Mouse (Mus musculus): ENCODE results near the gene Rspo4. TPM values are rescaled to one million over a fixed set of nuclear protein-coding genes. Genes with fewer than 3 reads are reported as not detected.

Gene Rspo4
- total RNA-seq (2021), result not detected
- long read RNA-seq, result 0 reads

DNA sequence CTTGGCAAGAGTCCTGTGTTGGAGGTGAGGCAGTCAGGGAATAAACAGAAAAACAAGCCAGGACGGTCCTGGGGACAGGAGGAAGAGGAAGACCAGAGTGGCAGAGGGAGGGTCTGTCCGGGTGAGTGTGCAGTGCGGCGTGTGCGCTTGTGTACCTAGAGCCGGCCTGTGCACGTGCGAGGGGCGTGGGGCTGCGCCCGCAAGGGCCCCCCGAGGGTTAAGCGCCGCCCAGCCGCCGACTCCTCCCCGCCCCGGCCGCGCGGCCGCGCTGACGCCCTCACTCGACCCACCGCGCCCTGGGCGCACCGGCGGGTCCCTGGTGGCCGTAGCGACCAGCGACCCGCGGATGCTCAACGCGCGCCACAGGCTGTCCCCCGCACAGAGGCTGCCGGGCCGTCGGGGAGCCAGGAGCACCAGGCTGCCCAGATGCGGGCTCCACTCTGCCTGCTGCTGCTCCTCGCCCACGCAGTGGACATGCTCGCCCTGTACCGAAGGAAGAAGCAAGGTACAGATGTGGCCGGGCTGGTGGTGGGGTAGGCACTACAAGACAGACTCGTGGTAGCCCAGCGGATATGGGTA is at the start of gene Rspo4:
Rspo4 (plus strand) TSS at position 280 of the 579 bp plus-strand sequence.
- DNase-seq (ENCODE audit: low spot score in 2 of 2), result no peak

DNA sequence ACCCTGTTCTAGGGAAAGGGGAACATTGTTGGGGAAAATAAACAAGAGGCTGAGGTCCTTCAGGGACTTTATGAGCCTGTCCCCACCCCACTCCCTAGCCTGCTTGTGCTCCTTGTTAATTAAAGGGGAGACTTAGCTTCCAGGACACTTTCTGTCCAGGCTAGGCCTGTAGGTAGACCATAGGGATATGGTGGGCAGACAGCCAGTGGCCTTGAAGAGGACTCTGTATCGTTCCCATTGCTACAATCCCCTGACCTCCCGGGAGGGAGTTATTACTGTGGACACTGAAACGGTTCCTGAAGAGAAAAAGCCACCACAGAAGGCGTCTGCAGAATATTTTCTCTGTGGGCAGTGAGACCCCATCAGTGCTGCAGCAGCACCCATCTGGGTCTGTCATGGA is 27.1 kb upstream of the Rspo4 start:
- DNase-seq (ENCODE audit: low spot score in 2 of 2), result no peak

DNA sequence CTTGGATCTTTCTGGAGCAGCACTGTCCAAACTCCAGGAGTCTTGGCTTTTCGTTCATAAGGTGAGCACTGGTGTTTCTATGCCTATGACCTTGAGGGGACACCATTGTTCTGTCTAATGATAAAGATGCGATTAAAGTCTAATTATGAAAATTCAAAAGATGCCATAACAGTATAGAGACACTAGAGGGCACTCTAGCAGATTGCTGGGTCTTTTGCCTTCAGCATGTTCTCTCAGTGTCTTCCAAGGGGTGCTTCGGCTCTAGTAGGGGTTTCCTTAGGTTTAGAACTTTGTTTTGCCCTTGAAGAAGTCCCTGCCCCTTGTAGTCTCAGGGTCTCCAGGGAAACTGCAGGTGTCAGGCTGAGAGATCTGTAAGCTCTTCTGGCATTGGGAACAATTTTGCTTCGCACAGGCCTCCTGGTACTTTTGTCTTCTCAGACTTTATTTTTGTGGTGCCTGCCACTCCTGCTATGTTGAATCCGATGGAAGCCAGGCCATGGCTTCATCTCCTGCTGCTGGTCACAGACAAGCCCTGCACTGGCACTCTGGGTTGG is 19.6 kb downstream of the Rspo4 start:
- no peak for DNase-seq (ENCODE audit: low spot score in 2 of 2)

DNA sequence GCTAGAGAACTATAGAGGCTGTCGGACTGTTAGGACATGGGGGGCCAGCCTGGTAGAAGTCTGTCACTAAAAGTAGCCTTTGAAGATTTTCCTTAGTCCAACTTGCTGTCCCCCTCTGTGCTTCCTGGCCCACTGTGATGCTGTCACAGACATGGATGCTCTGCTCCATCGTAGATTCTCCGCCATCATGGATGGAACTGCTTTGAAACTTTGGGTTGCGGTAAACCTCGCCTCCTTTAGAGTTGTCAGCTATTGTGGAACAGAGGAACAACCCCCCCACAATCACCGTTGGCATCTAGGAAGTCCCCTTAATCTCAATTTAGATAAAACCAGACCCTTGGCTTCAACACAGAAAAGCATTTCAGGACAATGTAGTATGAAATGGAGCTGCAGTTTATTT is 22.2 kb downstream of the Rspo4 start:
- DNase-seq (ENCODE audit: low spot score in 2 of 2), result no peak

DNA sequence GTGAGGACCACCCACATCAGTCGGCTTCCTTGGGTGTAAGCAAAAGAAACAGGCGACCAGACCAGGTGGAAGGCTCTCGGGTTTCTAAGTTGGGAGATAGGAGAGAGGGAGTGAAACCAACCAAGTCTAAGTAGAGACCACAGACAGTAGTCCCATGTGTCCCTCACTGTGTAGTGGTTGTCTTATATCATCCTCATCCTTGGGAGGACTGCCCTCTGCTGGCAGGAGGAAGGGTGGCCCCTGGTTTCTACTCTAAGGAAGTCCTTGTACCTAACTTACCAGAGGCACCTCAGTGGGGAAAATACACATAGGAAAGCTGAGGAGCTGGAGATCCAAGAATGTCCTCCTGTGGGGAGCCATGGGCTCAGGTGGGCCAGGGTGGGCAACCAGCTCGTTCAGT is 23.8 kb downstream of the Rspo4 start:
- DNase-seq (ENCODE audit: low spot score in 2 of 2), result peak; percentile 35 to 78

DNA sequence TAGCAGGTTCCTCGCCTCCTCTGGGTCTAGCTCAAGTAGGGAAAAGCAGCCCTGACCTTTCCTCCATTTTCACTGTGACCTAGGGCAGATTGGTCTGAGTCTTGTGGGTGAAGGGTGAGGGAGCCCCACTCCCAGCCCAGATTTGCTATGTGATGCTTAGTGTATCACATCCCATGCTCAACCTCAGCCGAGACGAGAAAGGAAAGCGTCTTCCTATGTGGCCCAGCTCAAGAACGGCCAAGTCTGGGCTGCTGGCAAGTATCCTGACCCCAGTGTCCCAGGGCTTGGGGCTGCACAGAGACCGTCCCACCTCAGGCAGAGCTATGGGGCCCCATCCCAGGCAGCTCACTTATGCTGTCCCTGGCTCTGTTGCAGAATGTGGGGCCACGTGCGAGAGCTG is 25.5 kb downstream of the Rspo4 start:
- DNase-seq (ENCODE audit: low spot score in 2 of 2), result no peak

DNA sequence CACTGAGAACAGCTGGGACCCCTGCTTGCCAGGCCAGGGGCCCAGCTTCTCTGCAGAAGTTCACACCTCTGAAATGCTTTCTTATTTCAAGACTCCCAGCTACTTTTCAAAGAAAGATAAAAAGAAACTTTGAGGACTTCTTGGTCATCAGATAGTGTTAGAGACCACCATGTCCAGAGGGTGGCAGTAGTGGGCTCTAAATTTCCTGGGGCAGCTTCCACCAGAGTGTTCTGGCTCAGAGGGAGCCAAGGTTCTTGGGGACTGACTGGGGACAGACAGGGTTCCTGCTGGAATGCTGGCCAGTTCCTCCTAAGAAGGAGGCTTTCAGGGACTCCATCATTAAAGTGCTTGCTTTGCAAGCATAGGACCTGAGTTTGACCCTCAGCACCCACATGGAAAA is 31.8 kb downstream of the Rspo4 start:
- DNase-seq (ENCODE audit: low spot score in 2 of 2), result peak in 1 of 2 experiments; percentile 20

DNA sequence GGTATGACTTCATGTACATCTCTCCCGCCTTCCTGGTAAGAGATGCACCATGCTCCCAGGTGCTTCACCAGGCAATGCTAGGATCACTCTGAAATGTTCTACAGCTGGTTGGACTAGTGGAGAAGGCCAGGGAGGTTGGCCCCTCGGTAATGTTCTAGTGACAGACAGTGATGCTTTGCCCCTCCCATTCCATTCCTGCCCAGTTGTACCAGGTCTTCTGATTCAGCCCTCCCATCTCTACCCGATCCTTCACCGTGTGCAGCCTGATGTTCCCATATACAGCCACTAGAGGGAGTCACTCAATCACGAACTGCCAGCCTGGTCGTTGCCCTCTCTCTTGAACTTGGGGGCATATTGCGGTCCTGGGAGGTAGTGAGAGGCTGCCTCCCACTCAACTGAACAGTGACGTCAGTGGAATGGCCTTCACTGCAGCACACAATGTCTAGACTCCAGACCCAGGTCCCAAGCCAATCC is 33.3 kb downstream of the Rspo4 start:
- peak; percentile 27 to 65 for DNase-seq (ENCODE audit: low spot score in 2 of 2)

DNA sequence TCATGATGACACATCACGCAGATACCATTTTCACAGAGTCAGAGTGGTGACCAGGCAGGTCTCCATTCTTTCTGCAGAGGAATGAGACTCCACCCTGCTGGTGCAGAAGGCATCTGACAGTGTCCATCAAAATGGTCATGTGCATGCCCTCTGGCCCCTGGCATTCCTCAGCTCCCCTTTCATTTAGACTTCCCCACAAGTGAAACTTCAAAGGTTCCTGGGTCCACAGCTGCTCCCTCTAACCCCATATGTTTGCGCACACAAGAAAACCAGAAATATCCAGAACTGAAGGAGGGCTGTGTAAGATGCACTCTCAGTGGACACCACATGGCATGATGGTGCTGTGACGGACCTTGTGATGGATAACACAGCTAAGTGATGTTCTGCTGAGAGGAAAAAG is 35.9 kb downstream of the Rspo4 start:
- DNase-seq (ENCODE audit: low spot score in 2 of 2), result no peak

DNA sequence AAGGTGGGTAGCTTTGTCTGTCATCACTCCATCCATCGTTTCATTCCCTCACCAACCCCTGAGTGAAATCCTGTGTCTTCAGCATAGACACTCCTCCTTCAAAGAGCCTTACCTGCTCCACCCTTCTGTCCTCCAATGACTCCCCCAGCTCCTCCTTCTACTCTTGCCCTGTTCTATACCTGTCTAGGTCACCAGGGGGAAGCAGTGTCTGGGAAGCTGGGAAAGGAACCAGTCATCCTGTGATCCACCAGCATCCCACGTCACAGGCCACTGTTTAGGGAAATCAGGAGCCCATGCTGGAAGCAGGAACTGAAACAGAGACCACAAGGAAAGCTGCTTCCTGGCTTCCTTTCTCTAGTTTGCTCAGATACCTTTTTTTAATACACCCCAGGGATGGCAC is 37.0 kb downstream of the Rspo4 start:
- DNase-seq (ENCODE audit: low spot score in 2 of 2), result no peak

DNA sequence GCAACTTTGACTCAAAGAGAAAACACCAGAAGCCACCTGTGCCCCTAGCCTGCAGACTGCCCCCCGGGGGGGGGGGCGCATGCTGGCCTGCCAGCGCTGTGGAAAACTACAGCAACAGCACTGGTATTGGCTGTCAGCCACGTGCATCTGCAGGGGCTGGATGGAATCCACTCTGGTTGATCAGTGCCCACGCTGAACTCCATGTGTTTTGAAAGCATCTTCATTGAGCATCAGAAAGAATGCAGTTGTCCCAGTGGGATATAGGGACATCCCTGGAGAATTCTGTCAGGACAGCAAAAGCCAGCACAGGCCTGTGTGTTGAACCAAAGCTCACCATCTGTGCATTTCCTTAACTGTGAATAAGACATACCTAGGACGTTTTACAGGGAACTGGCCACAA is 48.3 kb downstream of the Rspo4 start:
- DNase-seq (ENCODE audit: low spot score in 2 of 2), result peak; percentile 24 to 50

DNA sequence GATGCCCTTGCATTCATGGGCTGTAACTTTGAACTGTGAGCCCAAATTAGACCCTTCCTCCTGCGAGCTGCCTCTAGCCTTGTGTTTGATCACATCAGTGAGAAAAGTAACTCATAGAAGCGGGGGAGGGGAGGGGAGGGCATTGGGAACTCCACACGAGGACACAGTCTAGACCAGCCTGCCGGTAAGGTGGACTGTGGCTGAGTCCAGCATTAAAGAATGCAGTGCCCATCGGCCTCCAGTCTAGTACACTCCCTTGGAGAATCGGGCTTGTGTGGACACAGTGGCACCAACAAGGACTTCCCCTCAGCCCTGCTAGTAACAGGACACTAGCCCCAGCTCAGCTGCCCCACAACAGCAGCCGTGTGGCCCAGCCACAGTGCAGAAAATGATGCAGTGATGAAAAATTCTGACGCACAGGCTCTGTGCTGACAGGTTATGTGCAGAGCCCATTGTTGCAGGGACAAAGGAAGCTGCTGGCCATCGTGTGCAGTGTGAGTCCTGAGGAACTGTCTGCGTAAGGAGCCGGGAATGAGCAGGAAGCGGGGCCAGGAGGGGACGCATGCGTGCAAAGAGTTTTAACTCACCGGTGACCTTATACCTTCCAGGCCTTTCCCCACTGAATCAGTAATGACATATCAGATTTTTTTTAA is 50.5 kb downstream of the Rspo4 start:
- DNase-seq (ENCODE audit: low spot score in 2 of 2), result no peak

DNA sequence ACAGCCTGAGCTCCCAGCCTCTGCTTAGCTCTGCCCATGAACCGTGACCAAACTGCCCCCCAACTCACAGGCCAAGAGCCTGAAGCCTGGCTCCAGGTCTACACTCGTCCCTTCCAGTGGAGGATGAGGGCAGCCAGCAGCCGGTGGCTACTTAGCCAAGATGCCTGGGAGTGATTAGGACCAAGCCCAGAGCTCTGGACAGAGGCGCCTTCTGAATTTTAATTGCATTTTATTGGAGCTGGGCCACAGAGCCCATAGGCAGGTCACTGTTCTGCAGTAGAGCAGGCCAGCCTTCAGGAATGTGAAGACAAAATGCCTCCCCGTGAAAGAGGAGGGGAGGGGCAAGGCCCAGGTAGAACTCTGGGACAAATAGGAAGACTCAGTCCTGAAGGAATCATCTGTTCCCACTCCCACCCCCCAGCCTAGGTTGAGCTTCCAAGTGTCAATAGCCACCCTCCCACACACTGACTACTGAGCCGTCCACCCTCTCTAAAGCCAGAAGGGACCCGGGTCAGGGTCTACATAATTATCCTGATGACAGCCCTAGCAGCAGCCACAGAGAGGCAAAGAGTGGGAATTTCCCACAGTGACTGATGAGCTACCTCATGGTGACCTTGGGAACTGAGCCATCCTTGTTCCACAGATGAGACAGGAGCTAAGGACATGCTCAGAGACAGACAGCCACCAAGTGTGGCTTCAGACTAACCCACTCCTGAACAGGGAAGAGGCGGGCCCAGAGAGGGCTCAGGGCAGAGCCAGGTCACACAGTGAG is 51.7 kb downstream of the Rspo4 start:
- peak in 1 of 2 experiments; percentile 42 for DNase-seq (ENCODE audit: low spot score in 2 of 2)

DNA sequence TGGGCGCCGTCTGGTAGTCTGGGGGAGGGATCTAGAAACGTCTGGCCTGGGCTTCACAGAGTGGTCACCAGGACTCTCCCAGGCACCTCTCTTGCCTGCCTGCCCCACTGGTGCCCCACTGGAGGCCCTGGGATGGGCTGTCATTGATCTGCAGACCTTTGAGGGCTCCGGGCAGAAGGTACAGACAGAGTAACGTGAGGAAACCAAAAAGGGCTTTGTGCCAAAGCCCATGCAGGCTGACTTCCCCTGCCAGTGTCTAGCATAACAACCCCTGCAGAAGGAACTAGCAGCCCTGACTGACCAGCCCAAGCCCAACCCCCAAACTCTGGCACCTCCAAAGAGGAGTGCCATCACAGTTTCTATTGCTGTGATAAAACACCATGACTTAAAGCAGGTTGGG is 53.2 kb downstream of the Rspo4 start:
- no peak for DNase-seq (ENCODE audit: low spot score in 2 of 2)

DNA sequence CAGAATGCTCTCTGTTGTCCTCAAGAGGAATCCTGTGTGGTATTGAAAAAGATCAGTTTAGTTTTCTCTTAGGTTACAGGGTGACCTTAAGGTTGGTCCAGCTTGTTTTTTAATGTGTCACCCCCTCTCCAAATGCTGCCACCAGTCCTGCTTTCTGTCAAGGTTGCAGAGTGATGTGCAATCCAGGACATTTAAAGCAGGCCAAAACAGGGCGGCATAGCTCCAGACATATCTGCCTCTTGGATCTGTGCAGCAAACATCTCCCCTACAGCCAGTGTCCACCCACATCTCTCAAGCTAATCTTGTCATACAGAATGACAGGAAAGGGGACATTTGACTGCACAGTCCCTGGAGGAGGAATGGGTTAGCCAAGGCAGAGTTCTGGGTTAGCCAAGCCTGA is 55.4 kb downstream of the Rspo4 start:
- no peak for DNase-seq (ENCODE audit: low spot score in 2 of 2)

DNA sequence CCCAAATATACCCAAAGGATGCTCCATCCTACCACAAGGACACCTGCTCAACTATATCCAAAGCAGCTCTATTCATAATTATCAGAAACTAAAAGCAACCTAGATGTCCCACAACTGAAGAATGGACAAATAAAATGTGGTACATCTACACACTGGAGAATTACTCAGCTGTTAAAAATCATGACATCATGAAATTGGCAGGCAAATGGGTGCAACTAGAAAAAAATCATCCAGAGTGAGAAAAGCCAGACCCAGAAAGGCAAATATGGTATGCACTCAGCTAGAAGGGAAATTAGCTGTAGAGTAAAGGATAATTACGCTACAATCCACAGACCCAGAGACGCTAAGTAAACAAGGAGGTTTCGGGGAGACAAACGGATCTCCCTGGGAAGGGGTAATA is 58.1 kb downstream of the Rspo4 start:
- no peak for DNase-seq (ENCODE audit: low spot score in 2 of 2)

DNA sequence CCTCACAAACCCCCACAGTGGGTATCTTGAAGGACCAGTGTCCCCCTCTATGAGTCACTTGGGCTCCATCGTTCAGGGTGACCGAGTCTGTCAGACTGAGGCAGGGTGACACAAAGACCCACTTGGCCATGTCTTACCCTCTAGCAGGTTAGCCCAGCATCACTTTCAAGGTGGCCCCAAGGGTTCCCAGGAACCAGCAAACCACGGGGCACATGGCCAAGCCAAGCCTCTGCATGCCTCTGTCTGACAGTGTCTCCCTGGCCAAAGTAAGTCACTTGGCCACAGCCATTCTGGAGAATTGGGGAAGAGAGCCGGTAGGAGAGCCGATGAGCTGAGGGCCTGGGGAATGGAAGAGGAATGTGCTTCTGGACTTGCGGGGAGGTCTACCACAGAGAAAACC is 60.5 kb downstream of the Rspo4 start:
- DNase-seq (ENCODE audit: low spot score in 2 of 2), result no peak

DNA sequence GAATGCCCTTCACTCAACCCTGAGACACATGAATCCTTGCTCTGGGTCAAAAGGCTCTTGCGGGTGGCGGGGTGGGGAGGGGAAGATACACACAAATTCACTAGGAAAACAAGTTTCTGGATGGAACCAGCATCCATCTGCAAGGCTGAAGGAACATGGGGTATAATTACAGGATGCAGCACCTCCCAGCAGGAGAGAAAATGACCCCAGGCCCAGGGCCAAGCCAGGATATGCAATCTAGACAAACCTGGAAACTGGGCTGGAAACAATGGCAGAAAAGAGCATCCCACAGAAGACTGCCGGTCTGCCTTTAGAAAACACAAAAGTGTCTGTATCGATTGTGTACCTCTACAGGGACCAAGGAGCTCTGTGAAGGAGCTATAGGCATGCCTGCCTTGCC is 61.2 kb downstream of the Rspo4 start:
- no peak for DNase-seq (ENCODE audit: low spot score in 2 of 2)

DNA sequence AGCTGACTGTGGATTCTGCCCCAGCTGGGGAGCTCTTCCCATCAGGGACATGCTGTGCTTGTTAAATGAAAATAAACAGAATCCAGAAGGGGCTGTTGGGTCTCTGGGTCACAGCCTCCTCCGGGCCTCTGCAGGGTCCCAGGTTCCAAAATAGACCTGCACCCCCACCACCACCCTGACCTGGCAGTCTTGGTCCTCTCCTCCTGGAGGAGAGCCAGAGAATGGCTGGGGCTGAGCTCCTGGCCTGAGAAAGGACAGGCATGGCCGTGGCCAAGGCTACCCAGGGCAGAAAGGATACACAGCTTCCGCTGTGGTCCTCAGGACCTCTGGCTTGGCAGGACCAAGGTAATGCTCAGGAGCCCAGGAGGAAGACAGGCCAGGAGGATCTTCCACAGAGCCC is 61.9 kb downstream of the Rspo4 start:
- no peak for DNase-seq (ENCODE audit: low spot score in 2 of 2)

DNA sequence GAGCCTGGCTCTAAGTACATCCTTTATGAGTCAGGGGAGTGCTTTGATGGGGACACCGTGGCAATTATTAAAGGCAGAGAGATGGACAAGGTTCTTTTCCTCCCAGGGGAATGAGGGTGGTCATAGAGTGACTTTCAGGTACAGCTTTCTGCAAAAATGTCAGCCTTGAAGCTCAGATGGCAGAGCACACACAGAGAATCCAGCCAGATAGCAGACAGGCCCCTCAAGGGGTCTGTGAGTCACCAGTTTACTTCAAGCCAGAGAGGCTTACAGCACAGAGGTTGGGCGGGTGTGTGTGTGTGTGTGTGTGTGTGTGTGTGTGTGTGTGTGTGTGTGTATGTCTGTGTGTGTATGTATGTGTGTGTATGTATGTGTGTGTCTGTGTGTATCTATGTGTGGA is 64.3 kb downstream of the Rspo4 start:
- DNase-seq (ENCODE audit: low spot score in 2 of 2), result no peak

DNA sequence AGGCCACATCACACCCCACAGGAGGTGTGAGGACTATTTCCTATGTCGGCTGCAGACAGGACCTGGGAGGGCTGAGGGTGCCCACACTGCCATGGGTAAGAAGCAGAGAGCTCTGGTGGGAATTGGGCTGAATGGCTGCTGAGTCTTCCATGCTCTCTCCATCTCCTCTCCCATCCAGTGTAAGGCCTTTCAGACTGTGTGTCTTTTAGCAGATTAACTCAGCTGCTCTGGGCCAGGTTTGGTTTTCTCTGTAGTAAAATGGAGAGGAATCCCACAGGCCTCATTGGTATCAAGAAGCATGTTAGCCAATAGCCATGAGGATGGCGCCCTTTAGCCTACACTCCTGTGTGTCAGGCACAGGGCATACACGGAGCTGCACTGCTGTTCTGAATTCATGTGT is 66.7 kb downstream of the Rspo4 start:
- DNase-seq (ENCODE audit: low spot score in 2 of 2), result no peak

DNA sequence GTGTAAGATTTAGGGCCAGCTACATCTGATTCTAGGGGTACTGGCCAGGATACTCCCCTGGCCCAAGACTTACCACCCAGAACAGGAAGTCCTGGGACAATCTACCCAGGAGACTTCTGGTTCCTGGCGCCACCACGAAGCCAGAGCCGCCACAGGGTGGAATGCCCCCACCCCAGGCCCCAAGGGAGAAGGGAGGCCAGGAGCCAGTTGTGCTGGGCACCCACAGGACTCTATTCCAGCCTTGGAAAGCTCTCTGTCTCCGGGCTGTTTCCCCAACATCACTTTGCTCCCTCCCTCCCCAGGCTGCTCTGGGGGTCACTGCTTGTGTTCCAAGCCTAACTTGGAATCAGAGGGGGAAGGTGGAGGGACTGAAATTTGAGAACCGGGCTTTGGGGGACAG is 67.8 kb downstream of the Rspo4 start:
- DNase-seq (ENCODE audit: low spot score in 2 of 2), result no peak

All from layer of hippocampus, adult 18-20 months (tissue).